Mouse (Mus musculus) adrenal gland, postnatal 25 days (tissue): Measurements from ENCODE around the gene Lama5. TPM values are rescaled to one million over a fixed set of nuclear protein-coding genes. Genes with fewer than 3 reads are reported as not detected.
A peak's percentile ranks its signal among the peaks of the same experiment; 100 is the strongest.

Experiments
- DNase-seq: peaks from one replicate; pipeline ENCODE4 v3.0.0; 2021; ENCODE audit warnings: mixed read lengths
- total RNA-seq: library from RNA; stranded (reverse); gene quantifications from 2 replicates; pipeline ENCODE4 v1.2.3, GENCODE M21; 2021

Lama5 gene
- total RNA-seq, 1 experiment from 2014 or later = 29.3 TPM

GRCm38 (mm10) chr2:180254436-180255209 lies 29.0 kb upstream of the Lama5 start:
- no peak for DNase-seq

- DNase-seq = no peak
Observed at GRCm38 (mm10) chr2:180251838-180252237, 26.2 kb upstream of the Lama5 start.

GRCm38 (mm10) chr2:180250930-180251611 lies 25.4 kb upstream of the Lama5 start:
- peak; percentile 74 for DNase-seq

GRCm38 (mm10) chr2:180248947-180249660 lies 23.4 kb upstream of the Lama5 start:
- DNase-seq = no peak

GRCm38 (mm10) chr2:180247916-180248315 lies 22.3 kb upstream of the Lama5 start:
- no peak for DNase-seq

GRCm38 (mm10) chr2:180243108-180243507 lies 17.4 kb upstream of the Lama5 start:
- DNase-seq = no peak

- DNase-seq = no peak
Observed at GRCm38 (mm10) chr2:180238591-180238990, 12.9 kb upstream of the Lama5 start.

GRCm38 (mm10) chr2:180237601-180238345 lies 12.1 kb upstream of the Lama5 start:
- DNase-seq = no peak

- no peak for DNase-seq
Observed at GRCm38 (mm10) chr2:180236930-180237329, 11.3 kb upstream of the Lama5 start.

GRCm38 (mm10) chr2:180236500-180236899 lies 10.8 kb upstream of the Lama5 start:
- no peak for DNase-seq

GRCm38 (mm10) chr2:180235788-180236187 lies 10.1 kb upstream of the Lama5 start:
- DNase-seq = no peak

GRCm38 (mm10) chr2:180234980-180235379 lies 9.3 kb upstream of the Lama5 start:
- DNase-seq = no peak

- no peak for DNase-seq
Observed at GRCm38 (mm10) chr2:180234353-180234752, 8.7 kb upstream of the Lama5 start.

- no peak for DNase-seq
Observed at GRCm38 (mm10) chr2:180233101-180233904, 7.6 kb upstream of the Lama5 start.

- no peak for DNase-seq
Observed at GRCm38 (mm10) chr2:180230482-180230881, 4.8 kb upstream of the Lama5 start.

GRCm38 (mm10) chr2:180229129-180229528 lies 3.5 kb upstream of the Lama5 start:
- no peak for DNase-seq

GRCm38 (mm10) chr2:180228592-180228991 lies 2.9 kb upstream of the Lama5 start:
- peak; percentile 84 for DNase-seq

- DNase-seq = no peak
Observed at GRCm38 (mm10) chr2:180228060-180228458, 2.4 kb upstream of the Lama5 start.

- peak; percentile 54 for DNase-seq
Observed at GRCm38 (mm10) chr2:180227262-180228059, 1.8 kb upstream of the Lama5 start.

GRCm38 (mm10) chr2:180225044-180225761 lies 456 bp downstream of the Lama5 start:
- DNase-seq = peak; percentile 53
